Mouse (Mus musculus) hindlimb bud, embryonic 11.5 days (tissue): ENCODE measurements around the gene Tprkb.
"Not testable (repeated sequence)": the region's sequence is repeated elsewhere in the genome, so short reads cannot be mapped to it uniquely, and the experiment has no call there.

Experiments used
- DNase-seq: peaks from one replicate; pipeline ENCODE4 v3.0.0-alpha.2; 2012; ENCODE audit warnings: low read depth, low spot score; ENCODE audit errors: extremely low spot score

Tprkb gene

DNA sequence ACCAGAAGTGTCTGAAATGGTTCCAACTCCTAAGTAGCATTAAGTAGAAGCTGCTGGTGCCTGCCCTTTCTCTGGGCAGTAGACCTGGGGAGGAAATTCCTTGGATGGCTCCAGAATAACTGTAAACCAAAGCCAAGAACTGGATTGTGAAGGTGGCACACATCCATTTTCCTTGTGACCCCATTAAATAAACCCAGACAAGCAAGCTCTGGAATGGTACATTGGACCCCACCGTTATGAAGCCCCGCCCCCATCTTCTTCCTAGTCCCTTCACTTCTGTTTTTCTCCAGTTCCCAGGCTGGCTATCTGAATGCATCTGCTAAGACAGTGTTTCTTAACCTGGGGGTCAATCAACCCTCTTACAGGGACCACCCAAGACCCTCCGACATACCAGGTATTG is at the start of gene Tprkb:
Gene Tprkb (plus strand): TSS at position 279 of the 400 bp plus-strand sequence.
- no peak for DNase-seq

DNA sequence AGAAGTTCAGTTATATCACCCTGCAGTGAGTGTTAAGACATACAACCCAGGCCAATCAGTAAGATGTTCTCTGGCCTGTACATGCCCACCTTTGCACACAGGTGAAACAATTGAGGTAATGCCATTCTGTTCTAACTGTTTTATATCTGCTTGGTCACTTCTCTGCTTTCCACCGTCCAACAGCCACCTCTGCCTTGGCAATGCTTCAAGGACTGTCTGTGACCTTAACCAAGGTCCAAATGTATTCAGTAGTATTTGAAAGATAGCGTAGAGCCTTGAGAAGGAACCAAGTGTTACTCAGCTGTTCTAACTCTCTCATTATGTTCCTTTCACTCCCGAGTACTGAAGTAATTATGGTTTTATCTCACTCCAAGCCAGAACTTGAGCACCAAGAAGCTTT is 49.1 kb upstream of the Tprkb start:
- DNase-seq, result no peak

DNA sequence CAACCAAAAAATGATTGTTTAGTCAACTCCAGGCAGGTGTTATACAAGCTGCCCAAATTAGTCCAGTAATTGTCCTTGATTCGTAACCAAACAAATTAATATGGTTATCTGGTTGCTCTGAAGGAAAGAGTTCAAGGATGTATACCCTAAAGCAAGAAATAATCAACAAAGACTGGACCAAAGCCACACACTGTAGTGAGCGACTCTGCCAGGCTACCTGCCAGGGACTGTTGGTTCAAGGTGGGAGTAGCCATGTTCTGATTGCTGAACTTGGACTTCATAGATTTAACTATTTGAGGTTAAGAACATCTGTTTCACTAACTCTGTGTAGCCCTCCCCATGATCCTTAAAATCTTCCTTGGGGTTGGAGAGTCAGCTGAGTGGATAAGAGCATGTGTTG is 48.5 kb upstream of the Tprkb start:
- no peak for DNase-seq

DNA sequence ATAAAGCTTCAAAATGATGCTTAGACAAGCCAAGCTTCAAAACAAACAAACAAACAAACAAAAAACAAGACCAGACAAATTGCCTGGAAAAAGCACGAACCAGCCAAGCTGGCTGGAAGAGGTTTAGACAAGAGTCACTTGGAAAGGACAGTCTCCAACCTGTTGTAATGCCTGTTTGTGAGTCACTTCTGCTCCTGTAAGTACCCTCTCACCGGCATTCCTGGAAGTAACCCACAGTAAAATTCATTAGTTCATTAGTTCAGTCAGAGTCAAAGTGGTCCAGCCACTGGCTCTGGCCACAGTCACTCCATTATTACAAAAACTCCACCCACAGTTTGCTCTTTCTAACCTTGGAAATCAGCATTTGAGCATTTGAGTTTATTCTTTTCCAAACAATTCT is 47.8 kb upstream of the Tprkb start:
- no peak for DNase-seq

DNA sequence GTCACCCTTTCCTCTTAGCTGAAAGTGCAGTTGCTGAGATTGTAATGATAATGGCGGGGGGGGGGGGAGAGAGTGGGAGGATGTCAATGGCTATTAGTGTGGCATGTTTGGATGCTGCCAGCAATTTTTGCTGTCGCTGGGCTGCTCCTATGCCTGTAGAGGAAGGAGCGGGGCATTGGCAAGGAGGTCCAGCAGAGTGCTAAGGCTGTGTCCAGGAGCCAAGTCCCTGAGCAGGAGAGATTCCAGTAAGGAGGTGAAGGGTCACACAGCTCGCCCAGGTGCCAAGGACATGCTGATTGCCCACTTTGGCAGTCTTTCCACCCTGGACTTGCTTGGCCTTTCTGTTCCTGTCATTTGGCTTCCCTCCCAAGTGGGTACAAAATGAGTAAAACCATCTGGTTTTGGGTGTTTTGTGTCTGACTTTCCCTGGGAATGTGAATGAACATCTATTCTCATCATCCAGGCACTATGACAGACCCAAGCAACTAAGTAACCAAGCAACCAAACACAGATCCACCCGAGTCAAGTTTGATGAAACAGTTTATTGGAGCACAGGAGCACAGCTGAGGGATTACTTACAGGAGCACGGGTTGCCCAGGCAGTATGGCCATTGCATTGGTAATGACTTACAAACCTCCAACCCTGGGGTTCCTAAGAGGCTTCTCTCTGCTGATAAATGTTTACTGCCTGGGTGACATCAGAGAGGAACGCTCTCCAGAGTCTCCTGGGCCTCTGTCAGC is 46.6 kb upstream of the Tprkb start:
- not testable (repeated sequence) for DNase-seq

DNA sequence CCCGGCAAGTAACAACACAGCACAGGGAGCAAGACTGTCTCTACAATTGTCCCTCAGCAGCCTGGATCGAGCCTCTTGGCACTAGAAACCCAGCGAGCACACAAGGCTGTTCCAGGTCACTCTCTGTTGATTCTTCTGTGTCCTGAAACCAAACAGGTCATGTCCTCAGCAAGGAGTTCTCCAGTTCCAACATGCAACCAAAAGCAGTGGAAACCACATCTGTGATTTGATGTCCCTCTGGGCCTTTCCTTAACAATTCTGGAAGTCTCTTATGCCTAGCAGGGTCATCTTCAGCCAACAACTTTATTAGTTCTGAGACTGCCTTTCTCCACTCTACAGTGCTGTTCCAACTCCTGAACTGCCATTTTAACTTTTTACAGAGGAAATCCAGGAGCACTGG is 45.5 kb upstream of the Tprkb start:
- DNase-seq, result not testable (repeated sequence)

DNA sequence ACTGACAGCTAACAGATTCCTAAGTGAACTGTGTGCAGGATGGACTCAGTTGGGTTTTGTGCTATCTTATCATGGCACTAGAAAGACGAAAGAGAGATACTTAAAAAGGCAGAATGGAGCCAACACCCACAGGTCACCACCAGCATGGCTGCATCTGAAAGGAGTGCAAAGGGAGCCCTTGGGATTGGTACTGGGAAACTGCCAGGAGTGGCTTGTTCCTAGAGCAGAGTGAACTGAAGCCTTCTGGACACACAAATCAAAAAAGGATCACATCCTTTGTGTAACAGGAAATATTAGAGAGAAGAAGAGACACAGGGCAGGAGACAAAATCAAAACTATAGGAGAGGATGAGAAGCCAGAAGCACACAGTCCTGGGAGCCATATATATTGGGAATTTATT is 44.7 kb upstream of the Tprkb start:
- not testable (repeated sequence) for DNase-seq

DNA sequence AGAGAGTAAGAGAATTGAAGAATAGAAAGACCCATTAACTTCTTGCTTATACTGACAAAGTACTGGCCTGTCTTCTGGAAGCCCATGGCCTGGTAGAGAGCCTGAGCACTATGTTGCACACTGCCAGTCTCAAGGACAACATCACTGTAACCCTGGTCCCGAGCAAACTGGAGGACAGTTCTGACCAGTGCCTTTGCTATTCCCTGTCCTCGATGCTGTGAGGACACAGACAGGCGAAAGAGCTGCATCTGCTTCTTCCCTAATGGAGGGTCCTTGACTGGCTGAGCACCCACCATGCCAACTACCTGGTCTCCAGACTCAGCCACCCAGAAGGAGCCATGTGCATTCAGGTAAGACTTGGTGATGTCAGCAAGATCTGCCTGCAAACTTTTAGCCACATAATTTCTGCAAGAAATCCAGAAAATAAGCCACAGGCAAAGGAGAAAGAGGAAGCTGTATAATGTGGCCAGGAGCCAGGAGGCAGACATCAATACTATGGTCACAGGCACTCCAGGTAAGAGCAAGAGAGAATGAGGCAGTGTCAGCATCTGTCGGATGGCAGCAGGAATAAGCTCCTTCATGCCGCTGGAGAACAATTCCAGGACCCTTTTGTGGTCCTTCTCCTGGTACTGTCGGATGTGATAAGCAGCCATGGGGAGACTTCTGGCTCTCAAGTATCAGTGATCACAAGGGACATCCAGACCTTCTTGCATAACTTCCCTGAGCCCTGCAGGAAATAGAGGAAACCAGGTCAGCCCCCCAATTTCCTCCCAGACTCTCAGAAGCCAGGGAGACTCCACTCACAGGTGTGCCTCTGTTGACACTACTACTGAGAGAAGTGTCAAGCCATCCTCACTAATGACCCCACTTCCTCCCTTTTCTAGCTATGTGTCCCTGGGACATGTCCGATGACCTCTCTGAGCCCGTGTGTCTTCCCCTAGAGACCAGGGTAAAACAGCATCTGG is 43.7 kb upstream of the Tprkb start:
- DNase-seq, result no peak

DNA sequence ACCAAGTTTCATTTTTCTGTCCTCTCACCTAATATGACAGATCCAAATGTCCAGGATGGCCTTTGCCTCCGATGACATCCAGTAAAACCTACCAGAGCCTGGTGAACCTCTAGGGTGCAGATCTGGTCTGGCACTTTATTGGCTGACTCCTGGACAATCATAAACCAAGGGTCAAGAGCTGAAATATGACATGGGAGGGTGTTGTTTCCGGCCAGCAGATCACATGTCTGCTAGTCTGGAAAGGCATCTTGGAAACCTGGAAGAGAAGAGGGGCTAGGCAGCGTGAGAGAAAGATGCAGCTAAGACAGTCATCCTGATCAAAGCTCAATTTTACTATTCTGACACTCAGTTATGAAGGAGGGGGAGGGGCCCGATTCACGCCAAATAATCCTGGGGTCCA is 42.7 kb upstream of the Tprkb start, which contains the start of gene Nat8f2:
Gene Nat8f2 (minus strand): TSS at position 153 of the 400 bp plus-strand sequence.
- DNase-seq, result not testable (repeated sequence)

DNA sequence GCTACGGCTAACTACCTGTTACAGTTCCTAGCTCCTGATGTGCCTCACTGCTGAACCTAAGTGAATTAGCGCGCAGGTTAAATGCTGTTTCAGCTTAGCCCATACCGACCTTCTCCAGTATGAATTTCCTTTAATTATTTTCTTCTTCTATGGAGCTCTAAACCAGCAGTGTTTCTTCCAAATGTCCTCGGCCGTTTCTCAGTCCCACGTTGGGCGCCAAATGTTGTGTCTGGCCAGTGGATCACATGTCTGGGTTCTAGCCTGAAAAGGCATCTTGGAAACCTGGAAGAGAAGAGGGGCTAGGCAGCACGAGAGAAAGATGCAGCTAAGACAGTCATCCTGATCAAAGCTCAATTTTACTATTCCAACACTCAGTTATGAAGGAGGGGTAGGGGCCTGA is 28.4 kb upstream of the Tprkb start:
- not testable (repeated sequence) for DNase-seq

DNA sequence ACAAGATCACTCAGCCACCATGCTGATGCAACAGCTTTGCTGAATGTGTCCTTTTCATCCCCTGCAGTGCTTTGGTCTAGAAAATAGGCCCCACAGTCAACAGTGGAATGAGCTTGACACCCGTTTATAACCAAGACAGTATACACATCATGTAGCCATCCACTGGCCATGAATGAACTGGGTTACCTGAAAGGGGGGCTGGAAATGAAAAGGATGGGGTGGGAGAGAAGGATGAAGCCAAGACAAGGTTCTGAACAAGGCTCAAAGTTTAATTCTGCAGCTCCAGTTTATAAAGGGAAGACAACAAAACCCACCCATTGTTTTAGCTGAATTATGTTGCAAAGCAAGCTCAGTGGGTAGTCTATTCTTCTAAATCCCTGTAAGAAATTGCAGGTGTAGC is 27.4 kb upstream of the Tprkb start:
- no peak for DNase-seq

DNA sequence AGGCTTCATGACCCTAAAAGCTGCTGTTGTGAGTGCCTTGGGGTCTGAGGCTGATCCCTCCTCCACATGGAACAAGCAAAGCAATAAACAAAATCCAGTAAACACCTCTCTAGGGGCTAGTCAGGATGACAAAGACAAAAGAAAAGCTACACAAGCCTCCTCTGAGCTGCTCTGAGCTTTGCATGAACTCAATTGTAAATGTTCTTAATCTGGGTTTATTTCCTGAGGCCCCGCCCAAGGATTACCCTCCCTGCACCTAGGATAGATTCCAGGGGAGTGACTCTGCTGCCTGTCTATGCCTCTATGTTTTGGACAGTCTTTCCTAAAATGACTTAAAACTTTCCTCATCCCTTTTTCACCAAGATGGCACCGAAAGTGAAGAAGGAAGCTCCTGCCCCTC is 22.7 kb upstream of the Tprkb start:
- no peak for DNase-seq

DNA sequence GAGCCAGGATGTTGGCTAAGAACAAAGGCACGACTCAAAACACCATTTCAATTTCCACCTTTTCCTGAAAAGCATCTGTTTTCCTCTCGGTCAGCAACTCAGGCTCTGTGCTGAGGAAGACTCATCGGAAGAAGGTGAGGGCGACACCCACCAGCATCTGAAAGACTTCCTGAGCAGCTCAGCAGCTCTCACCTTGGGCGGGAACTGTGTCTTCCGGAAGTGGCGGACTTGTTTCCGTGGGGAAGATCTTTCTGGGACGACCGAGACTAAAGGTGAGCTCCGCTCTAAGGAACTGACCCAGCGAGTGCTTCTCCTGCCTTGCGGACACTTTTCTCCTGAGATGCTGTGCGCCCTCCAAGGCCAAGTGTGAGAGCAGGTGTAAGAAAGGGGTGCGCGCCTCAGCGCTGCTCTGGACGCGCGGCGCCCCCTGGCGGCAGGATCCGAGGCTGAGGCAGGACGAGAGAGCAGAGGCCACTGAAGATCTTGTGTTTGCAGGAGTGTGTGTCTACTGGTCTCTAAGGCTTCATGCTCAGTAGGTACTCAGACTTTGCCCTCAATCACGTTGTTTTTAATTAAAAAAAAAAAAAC is 16.5 kb upstream of the Tprkb start:
- DNase-seq, result not testable (repeated sequence)

DNA sequence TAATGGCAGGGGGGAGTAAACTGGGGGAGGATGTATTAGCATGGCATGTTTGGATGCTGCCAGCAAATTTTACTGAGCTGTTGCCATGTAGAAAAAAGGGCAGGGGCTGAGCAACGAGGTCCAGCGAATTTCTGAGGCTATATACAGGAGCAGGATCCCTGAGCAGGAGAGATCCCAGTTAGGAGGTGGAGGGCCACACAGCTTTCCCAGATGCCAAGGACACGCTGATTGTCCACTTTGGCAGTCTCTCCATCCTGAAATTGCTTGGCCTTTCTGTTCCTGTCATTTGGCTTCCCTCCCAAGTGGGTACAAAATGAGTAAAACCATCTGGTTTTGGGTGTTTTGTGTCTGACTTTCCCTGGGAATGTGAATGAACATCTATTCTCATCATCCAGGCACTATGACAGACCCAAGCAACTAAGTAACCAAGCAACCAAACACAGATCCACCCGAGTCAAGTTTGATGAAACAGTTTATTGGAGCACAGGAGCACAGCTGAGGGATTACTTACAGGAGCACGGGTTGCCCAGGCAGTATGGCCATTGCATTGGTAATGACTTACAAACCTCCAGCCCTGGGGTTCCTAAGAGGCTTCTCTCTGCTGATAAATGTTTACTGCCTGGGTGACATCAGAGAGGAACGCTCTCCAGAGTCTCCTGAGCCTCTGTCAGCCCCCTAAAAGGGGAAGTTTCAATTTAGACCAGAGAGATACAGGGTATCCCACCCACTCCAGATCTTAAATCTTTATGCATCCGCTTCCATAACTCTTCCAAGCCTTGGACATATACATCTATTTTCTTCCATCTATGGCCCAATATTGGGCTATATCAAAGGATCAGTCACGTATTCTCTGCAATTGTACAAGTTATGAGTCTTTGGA is 12.8 kb upstream of the Tprkb start:
- DNase-seq, result not testable (repeated sequence)

DNA sequence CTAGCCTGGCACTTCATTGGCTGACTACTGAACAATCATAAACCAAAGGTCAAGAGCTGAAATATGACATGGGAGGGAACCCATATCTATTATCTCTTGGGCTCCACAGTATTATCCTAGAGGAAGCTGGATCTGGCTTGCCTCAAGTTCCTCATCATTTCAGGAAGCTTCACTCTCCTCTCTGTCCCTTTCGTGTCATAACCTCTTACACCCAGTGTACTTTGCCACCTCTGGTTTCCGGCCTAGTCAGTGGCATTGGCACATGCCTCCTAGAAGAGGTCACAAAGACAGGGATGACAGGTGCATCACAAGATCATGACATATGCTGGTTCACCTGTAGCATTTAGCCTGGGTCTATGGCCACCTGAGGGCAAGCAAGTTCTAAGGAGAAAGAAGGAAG is 9.4 kb upstream of the Tprkb start:
- no peak for DNase-seq

DNA sequence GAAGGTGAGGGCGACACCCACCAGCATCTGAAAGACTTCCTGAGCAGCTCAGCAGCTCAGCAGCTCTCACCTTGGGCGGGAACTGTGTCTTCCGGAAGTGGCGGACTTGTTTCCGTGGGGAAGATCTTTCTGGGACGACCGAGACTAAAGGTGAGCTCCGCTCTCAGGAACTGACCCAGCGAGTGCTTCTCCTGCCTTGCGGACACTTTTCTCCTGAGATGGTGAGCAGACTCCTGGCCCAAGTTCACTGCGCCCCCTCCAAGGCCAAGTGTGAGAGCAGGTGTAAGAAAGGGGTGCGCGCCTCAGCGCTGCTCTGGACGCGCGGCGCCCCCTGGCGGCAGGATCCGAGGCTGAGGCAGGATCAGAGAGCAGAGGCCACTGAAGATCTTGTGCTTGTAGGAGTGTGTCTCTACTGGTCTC is 7.0 kb upstream of the Tprkb start, which contains the start of gene Nat8f4:
Gene Nat8f4 (minus strand): TSS at position 243 of the 420 bp plus-strand sequence.
- not testable (repeated sequence) for DNase-seq

DNA sequence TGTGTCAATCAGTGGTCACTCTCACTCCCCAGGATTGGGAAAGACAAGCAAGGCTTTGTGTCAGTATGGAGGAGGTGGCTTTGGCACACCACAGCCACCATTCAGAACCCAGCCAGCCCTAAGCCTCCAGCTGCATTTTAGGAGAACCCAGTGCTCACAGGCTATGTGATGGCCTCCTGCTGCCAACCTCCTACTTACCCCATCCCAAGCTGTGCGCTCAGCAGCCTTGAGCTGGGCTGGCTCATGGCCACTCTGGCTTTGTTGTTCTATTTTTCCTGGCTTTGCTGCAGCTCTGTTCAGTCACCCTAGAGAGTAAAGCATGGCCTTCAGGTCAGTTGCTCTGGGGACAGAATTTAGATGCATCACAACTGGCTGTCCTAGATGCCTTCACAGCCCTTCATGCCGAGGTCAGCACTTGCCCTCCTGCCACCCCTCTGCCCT is 4.7 kb upstream of the Tprkb start:
- not testable (repeated sequence) for DNase-seq

DNA sequence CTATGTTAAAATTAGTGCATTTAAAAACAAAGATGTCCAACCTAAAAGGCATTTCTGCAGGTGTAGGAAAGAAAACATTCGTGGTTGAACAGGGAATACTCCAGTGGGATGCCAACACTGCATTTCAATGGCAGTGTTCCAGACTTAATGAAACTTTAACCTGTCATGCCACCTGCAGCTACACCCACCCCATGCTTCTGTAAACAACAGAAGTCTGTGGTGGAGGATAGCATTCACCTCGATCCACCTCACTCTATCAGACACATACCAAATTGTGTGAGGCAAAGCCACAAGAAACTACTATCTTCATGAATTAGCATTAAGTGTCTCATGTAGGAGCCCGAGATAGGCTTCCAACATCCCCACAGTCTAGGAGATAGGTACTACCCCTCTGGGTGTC is 3.3 kb upstream of the Tprkb start:
- no peak for DNase-seq

DNA sequence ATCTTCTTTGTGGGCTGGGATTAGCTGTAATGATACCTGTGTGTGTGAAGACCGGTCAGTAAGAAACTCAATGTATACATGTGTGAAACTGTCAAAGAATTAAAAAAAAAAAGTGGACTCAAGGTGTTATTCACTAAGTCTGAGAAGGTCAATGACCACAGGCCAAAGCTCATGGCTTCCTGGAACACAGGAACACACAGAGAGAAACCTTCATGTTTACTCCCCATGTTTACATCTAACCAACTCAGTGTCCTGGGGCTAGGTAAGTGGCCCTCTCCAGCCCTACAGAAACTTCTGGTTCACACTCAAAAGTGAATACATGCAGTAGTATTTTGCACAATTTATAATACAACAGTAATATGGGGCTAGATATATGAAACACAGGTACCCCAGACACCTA is 2.0 kb upstream of the Tprkb start:
- DNase-seq, result no peak

DNA sequence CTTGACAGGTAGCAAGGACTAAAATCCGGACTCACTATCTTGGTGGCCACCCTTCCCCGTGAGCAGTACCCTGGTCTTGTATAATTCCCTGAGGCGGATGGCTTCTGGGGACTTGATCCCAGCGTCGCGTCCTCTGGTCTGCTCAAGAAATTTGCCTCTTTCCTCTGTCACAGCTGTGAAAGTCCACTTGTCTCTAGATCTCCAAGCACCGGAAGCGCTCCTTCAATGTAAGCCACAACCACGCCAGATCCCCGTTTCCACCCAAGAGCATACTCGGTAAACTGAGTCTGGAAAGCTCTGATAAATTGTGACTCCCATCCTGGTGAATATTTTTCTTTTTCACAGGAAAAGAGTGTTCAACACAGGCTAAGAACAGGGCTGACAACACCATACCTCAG is 3.5 kb downstream of the Tprkb start:
- no peak for DNase-seq
